Mouse (Mus musculus) heart, postnatal 0 days (tissue): ENCODE data around the gene Rps27. TPM values are rescaled to one million over a fixed set of nuclear protein-coding genes. Genes with fewer than 3 reads are reported as not detected.
"Not testable (repeated sequence)": the region's sequence is repeated elsewhere in the genome, so short reads cannot be mapped to it uniquely, and the experiment has no call there.

Source experiments
- ATAC-seq: fragments of 200-750 bp; cut with Nextera tagmentation; 2 replicates; pipeline ENCODE4 v1.8.0; 2017; ENCODE audit warnings: low read depth, moderate number of reproducible peaks, moderate library complexity; ENCODE audit not compliant: insufficient read depth
- DNase-seq: peaks from one replicate; pipeline ENCODE4 v3.0.0-alpha.2; 2016; ENCODE audit warnings: low spot score
- H3K27ac ChIP-seq: fragments of 300-500 bp; sonication (generic); 2 replicates; pipeline ENCODE4 v1.5.1; 2014; ENCODE audit warnings: low read depth, mild to moderate bottlenecking
- H3K27me3 ChIP-seq: fragments of 300-500 bp; sonication (generic); 2 replicates; pipeline ENCODE4 v1.6.1; 2014; ENCODE audit warnings: low read length, mixed read lengths; ENCODE audit not compliant: control insufficient read depth, insufficient read depth
- H3K36me3 ChIP-seq: fragments of 300-500 bp; sonication (generic); replicated peaks from 2 replicates; pipeline ENCODE4 v1.6.1; 2014; ENCODE audit warnings: low read length, mixed read lengths; ENCODE audit not compliant: control insufficient read depth, insufficient read depth
- H3K4me1 ChIP-seq: fragments of 300-500 bp; sonication (generic); 2 replicates; pipeline ENCODE4 v1.6.1; 2014; ENCODE audit warnings: antibody characterized with exemption; ENCODE audit not compliant: control insufficient read depth, insufficient read depth
- H3K4me2 ChIP-seq: fragments of 300-500 bp; sonication (generic); 2 replicates; pipeline ENCODE4 v1.6.1; 2014; ENCODE audit warnings: low read depth, mild to moderate bottlenecking, low read length, moderate library complexity
- H3K4me3 ChIP-seq: fragments of 300-500 bp; sonication (generic); 2 replicates; pipeline ENCODE4 v1.5.1; 2014; ENCODE audit warnings: low read depth, low read length
- H3K9ac ChIP-seq: fragments of 300-500 bp; sonication (generic); replicated peaks from 2 replicates; pipeline ENCODE4 v1.6.1; 2014; ENCODE audit warnings: low read depth, low read length, mixed read lengths
- H3K9me3 ChIP-seq: fragments of 300-500 bp; sonication (generic); replicated peaks from 2 replicates; pipeline ENCODE4 v1.6.1; 2016; ENCODE audit warnings: low read length; ENCODE audit not compliant: control insufficient read depth
- CTCF ChIP-seq: IDR thresholded peaks from 2 replicates; pipeline ENCODE4 v1.5.1; 2016; ENCODE audit warnings: antibody characterized with exemption, control low read depth, low read depth
- EP300 ChIP-seq: IDR thresholded peaks from 2 replicates; pipeline ENCODE4 v1.6.1; 2016; ENCODE audit warnings: antibody characterized with exemption, low read depth
- WGBS: fragments of 180-500 bp; shearing (Covaris S2); extraction: QIAGEN DNeasy Blood & Tissue Kit; methylation state at CpG from one replicate; pipeline ENCODE4 v1.1.7; 2014; 5-methylcytosine and 5-hydroxymethylcytosine counted together
- polyA plus RNA-seq: library from polyadenylated mRNA; unstranded; fragments of >200 nt; fragmentation: Nextera tagmentation; extraction: Ambion mirVana; gene quantifications from 2 replicates; pipeline ENCODE4 v1.2.1, GENCODE M21; 2015
- total RNA-seq: library from RNA; depleted of rRNA; stranded (reverse); fragments of >200 nt; gene quantifications from 2 replicates; pipeline ENCODE4 v1.2.3, GENCODE M21; 2014; ENCODE audit warnings: low replicate concordance

The Rps27 gene
- total and polyA plus RNA-seq, 2 experiments from 2014 or later = 908 to 3,347 TPM

- DNase-seq (peak; percentile 16), ATAC-seq (peak; percentile 58)
- Histone ChIP-seq H3K36me3 (peaks cover 43% of the 10 kb centered on the region), H3K27ac (peak overlapping the region; percentile 88), H3K4me3 (peak overlapping the region; percentile 82), H3K4me2 (peak overlapping the region; percentile 77), H3K9ac (peak overlapping the region; percentile 79), H3K4me1 (peaks cover 9% of the 10 kb centered on the region), H3K27me3 (no peaks in the 10 kb centered on the region), H3K9me3 (no peaks in the 10 kb centered on the region)
- WGBS = 1% methylated on average over 41 of the region's 41 CpGs
- TF ChIP-seq CTCF = no peak
- no peak; the same call in 1 of the 2 replicates for TF ChIP-seq EP300
These were observed 41.2 kb upstream of the Rps27 start for GRCm38 (mm10) chr3:90254419-90255193.

DNA sequence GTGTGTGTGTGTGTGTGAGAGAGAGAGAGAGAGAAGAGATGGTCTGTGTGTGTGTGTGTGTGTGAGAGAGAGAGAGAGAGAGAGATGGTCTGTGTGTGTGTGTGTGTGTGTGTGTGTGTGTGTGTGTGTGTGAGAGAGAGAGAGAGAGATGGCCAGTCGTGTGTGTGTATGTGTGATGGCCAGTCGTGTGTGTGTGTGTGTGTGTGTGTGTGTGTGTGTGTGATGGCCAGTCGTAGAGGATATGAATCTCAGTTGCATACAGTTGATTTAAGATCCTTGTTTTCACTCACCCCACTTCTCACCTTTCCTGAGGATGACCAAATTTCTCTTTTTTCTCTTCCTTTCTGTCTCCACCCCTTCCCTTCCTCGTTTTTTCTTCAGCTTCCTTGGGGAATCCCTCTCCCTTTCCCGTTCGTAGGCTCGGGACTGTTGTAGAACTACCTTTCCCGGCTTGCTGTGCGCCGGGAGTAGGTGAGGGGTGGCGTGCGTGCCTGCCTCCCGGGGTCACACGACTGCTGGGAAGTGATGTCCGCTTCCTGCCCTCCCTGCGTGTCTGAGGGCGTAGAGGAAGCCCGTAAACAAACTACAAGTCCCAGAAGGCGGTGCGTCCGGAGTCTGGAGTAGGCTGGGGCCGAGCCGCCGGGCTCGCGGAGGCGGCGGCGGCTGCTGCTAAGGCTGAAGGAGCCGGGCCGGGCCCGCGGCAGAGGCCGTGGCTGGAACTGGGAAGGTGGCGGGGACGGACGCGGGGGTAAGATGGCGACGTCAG lies 40.4 kb upstream of the Rps27 start, which contains the start of gene Crtc2:
Crtc2 (plus strand) TSS at position 511 of the 766 bp plus-strand sequence.
- H3K27me3 ChIP-seq = no peaks in the 10 kb centered on the region
- 1% methylated on average over 38 of the region's 40 CpGs for WGBS
- H3K4me2 ChIP-seq = peak within 1 kb of the TSS; percentile 77
- peak; percentile 97 for ATAC-seq
- no peak for TF ChIP-seq CTCF
- peak; percentile 40; the same call in 1 of the 2 replicates for TF ChIP-seq EP300
- peaks cover 9% of the 10 kb centered on the region for H3K4me1 ChIP-seq
- H3K36me3 ChIP-seq = peaks cover 39% of the 10 kb centered on the region
- peak within 1 kb of the TSS; percentile 79 for H3K9ac ChIP-seq
- H3K4me3 ChIP-seq = peak within 1 kb of the TSS; percentile 82
- no peaks in the 10 kb centered on the region for H3K9me3 ChIP-seq
- peak within 1 kb of the TSS; percentile 88 for H3K27ac ChIP-seq
- DNase-seq = peak; percentile 99

DNA sequence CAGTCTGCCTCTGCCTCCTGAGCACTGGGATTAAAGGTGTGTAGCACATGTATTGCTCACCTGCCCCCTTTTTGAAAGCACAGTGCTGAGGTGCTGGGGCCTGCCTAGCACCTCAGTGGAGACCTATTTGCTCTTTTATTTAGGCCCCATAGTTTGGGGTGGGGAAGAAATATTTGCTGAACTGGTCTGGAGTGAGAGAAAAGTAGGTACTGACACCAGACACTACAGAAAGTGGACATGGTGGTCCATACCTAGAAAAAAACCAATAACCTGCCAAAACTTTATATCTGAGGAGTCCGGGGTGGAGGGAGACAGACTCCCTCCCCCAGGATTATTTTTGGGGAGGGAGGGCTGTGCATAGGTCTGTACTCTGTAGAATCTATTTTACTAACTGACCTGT lies 39.7 kb upstream of the Rps27 start:
- not testable (repeated sequence) for H3K9ac ChIP-seq, H3K4me1 ChIP-seq, H3K4me3 ChIP-seq, H3K9me3 ChIP-seq, H3K4me2 ChIP-seq, DNase-seq, ATAC-seq, H3K27me3 ChIP-seq, H3K27ac ChIP-seq
- peaks cover 32% of the 10 kb centered on the region for H3K36me3 ChIP-seq
- WGBS = 100% methylated on average over 1 of the region's 1 CpGs

- H3K4me2 ChIP-seq, H3K27ac ChIP-seq, H3K4me1 ChIP-seq, H3K27me3 ChIP-seq, H3K9me3 ChIP-seq, H3K9ac ChIP-seq, DNase-seq, H3K4me3 ChIP-seq, ATAC-seq: not testable (repeated sequence)
- WGBS = 65% methylated on average over 2 of the region's 2 CpGs
- H3K36me3 ChIP-seq = peaks cover 29% of the 10 kb centered on the region
These were observed 39.2 kb upstream of the Rps27 start for GRCm38 (mm10) chr3:90252659-90253058.

- not testable (repeated sequence) for H3K9me3 ChIP-seq, H3K27ac ChIP-seq, H3K27me3 ChIP-seq, H3K4me2 ChIP-seq, H3K9ac ChIP-seq, H3K4me1 ChIP-seq, DNase-seq, H3K4me3 ChIP-seq, ATAC-seq
- WGBS = 90% methylated on average over 11 of the region's 12 CpGs
- H3K36me3 ChIP-seq = peaks cover 20% of the 10 kb centered on the region
These were observed 38.3 kb upstream of the Rps27 start for GRCm38 (mm10) chr3:90251731-90252226.
